Mouse (Mus musculus) cerebellum, adult 9-10 months (tissue): ENCODE data around the gene Sun3.

Experiments
- DNase-seq: peaks from one replicate; pipeline ENCODE4 v3.0.0; 2022

Sun3 gene

DNA sequence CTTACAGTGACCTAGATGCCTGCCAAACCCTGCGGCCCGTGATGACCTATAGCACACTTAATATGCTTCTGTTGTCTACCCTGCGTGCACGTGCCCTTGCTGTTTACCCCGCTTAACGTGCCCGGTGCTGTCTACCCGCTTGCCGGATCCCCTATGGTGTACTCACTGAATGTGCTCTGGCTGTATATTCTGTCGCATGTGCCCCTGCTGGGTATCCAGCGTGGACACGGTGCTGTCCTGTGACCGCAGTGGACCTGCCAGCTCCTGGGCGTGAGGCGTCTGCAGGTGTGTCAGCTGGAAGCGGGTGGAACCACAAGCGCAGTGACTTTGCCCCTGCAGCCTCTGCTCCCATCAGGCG lies at the start of gene Sun3:
Gene Sun3 (minus strand): TSS at position 289 of the 358 bp plus-strand sequence.
- no peak for DNase-seq

DNA sequence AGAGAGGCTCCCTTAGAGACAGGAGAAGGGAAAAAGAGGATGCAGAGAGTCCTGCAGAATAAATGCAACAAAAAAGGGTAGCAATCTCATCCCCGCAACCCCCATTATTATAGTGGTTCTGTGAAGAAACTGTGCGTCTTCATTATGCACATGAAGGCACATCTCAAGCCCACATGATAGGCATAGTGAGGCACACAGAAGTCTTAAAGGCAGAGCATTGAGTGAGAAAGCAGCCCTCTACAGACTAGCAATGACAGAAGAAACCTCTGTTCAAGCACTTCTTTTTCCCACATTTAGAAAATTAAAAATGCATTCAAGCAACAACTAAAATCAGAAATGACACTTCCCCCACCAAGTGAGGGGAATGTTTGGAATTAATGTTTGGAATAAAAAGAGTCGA lies 27.7 kb upstream of the Sun3 start:
- DNase-seq: no peak

- DNase-seq: no peak
Observed at GRCm38 (mm10) chr11:9060484-9060883, 11.7 kb upstream of the Sun3 start.

- DNase-seq: no peak
Observed at GRCm38 (mm10) chr11:9060029-9060428, 11.2 kb upstream of the Sun3 start.

- no peak for DNase-seq
Observed at GRCm38 (mm10) chr11:9057711-9058110, 8.9 kb upstream of the Sun3 start.

DNA sequence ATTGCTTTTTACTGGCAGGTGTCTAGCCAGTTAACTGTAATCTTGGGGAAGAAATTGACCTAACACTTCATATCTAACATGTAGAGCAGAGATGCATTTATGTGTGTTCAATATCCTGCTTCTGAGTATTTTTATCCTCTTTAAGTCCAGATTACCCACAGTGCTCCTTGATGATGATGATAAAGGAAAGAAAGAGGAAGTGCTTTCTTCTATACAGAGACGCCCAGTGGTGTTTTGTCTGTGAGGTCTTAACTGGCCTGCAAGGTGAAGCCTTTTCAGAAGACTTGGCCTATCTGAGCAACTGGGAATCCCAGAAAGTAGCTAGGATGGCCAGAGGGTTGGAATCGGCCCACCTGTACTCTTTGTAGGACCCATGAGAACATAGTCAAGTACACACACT lies 8.1 kb upstream of the Sun3 start:
- no peak for DNase-seq

DNA sequence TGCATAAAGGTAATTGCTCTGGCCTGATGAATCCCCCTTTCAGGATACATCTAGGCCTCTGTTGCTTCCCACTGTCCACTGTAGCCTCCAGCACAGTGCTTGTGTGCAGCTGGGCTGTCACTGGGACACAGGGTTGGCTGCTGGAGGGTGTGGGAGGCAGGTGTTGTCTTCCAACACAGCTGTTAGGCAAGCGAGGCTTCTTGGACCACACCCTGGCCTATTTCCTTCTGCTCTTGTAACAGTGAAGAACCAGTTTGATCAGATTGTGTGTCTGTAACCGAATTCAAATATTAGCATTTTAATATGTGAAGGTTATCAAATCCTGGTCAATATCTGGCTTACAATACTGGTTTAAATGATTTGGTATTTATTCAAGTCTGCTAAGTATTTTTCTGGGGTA lies 3.1 kb upstream of the Sun3 start:
- no peak for DNase-seq

- DNase-seq: no peak
Observed at GRCm38 (mm10) chr11:9050241-9050640, 1.4 kb upstream of the Sun3 start.

GRCm38 (mm10) chr11:9048011-9048702 lies 634 bp downstream of the Sun3 start, which contains the start of gene Gm11992:
Gene Gm11992, plus strand, starts transcription at chr11:9048594.
- DNase-seq: peak; percentile 26

GRCm38 (mm10) chr11:9047044-9047443 lies 1.7 kb downstream of the Sun3 start:
- DNase-seq: no peak

GRCm38 (mm10) chr11:9046546-9046945 lies 2.2 kb downstream of the Sun3 start:
- DNase-seq: no peak

DNA sequence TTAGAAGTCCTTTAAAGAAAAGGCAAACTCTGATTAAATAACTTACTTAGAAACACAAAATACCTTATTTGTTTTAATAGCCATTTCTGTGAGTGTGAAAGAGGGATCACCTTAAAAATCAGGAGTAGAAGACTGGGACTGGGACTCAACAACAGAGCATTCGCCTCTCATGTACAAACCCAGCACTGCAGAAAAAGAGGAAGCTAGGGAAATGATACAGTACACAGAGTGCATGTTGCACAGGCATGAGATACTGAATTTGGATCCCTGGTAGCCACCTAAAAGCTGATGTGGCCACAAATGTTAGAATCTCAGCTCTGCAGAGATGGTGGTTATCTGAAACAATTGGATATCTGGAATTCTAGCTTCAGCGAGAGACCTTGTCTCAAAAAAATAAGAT lies 17.3 kb downstream of the Sun3 start:
- no peak for DNase-seq

DNA sequence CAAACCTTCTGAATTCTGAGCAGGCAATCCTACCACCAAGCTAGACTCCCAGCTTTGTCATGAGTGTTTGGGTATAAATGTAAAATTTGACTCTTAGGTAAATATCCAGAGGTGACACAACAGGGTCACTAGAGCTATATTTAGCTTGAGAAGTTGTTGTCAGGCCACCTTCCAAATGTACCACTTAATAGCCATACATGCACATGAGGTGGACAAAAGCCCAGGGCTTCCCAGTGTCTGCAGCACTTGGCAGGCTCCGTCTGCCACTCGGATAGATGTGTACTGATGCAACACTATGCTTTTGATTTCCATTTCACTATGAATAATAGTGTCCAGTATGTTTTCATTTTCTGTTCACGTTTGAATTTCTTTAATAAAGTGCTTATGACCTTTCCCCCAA lies 23.6 kb downstream of the Sun3 start:
- DNase-seq: no peak

DNA sequence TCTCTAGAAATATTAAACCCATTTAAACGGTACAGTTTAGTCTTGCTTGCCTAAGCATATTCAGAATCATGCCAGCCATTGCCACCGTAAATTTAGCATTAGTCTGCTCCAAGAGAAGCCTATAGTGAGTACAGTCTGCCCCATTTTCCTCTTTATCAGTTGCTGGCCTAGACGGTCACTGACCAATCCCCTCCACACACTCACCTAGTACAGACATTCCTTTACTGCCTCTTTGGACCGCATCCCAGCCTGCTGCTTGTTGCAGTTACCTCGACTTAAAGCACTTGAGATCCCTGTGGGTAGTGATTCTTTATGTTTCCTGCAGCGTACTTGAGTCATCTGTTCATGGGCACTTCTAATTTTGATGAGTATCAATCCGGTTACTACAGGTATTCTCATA lies 24.0 kb downstream of the Sun3 start:
- DNase-seq: no peak

- DNase-seq: no peak
Observed at GRCm38 (mm10) chr11:9020207-9020606, 28.6 kb downstream of the Sun3 start.

DNA sequence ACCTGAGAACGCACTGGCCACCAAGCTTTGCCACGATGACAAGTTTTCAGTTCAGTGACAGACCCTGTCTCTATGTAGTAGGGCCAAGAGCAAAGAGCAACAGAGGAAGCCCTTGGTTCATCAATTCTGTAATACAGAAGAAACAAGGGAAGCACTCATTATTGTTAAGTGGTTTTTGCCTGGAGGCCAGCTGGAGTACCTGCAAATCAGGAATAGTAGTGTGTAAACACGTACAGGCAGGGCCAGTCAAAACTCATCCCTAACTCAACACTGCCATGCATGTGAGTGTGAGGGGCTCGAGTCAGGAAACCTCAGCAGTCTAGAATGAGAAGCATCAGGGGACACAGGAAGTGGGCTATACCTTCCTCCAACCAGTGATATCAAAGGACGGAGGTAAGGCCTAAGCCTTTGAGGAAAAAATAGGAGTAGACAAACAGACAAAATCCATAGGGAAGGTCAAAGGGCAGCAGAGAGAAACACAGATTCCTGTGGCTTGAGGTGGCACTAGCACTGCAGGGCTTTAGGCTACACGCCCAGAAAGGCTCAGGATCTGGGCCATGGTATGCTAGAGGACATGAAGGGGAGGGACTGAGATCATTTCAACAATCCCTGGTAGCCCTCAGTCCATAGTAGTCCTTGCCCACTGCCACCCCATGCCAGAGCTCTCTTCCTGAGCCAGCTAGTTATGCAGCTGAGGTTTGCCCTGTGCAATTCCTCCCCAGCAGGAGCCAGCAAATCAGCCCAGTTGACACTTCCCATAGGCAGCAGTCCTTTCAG lies 30.1 kb downstream of the Sun3 start:
- no peak for DNase-seq

GRCm38 (mm10) chr11:9014740-9015139 lies 34.1 kb downstream of the Sun3 start:
- DNase-seq: no peak

DNA sequence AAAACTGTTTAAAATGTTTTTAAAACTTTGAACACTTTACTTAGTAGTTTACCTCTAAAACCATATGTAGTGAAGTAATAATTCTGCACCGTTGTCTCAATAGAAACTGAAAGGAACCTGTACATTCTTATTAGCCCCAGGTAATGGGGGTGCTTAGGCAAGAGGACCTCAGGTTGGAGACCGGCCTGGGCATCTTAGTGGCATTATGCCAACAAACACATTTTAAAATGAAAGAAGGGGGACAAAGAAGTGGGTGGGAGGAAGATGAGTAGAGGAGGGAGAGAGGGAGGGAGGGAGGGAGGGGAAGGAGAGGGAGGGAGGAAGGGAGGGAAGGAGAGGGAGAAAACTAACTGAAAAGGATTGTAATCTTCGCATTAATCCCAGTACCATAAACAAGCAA lies 37.4 kb downstream of the Sun3 start:
- no peak for DNase-seq

DNA sequence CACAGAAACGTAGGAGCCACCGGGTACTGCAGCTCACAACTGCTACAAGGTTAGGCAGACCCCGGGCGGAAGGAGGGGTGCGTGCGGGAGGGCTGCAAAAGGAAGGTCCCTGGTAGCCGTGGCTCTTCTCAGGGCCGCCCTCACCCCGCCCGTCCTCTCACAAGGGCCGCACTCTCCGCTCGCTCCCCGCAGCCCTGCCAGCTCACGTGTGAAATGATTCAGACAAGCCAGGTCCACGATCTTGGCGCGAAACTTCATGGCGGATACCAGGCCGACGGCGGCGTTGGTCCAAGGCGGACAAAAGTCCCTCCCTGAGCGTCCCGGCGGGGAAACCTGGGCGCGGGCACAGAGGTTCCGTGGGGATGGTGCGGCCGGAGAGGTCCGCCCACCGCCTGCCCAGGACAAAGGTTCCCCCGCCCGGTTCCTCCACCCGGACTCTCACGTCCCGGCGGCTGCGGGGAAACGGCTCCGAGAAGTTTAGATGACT lies 37.9 kb downstream of the Sun3 start, which contains the start of gene Hus1:
Gene Hus1 (minus strand): TSS at position 339 of the 487 bp plus-strand sequence.
- peak; percentile 87 for DNase-seq

DNA sequence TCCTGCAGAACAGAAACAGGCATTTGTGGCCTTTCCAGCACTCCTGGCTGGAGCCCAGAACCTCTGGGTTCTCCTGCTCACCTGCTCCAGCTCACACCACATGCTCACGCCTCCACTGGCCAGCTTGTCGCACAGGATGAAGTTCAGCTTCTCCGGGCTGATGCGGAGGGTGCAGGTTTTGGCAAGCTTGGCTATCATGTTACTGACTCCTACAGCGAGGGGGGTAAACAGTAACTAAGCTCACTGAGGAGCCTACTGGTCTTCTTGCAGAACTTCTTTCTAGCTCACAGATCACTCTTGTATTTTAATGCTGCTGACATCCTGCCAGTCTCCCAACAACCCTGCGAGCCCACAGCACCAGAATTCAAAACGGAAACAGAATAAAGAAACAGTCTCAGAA lies 38.4 kb downstream of the Sun3 start:
- no peak for DNase-seq

DNA sequence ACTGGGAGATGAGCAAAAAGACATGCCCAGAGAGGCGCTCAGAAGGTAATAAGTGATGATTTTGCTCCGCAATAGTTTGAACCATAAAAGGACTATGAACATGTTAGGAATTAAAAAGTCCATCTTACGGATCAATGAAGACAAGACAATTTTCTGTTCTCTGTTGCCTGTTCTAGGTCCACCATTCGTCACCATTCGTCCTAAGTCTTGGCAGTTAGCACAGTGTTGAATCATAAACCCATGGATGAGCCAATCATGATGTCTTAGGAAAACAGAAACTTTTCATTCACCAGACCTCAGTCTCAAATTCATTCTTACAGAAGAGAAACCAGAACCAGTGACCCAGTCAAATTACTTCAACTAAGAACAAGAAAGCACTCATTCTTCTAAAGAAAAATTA lies 40.0 kb downstream of the Sun3 start:
- DNase-seq: no peak

- DNase-seq: no peak
Observed at GRCm38 (mm10) chr11:8988084-8988483, 60.7 kb downstream of the Sun3 start.

GRCm38 (mm10) chr11:8986058-8986457 lies 62.7 kb downstream of the Sun3 start:
- no peak for DNase-seq

DNA sequence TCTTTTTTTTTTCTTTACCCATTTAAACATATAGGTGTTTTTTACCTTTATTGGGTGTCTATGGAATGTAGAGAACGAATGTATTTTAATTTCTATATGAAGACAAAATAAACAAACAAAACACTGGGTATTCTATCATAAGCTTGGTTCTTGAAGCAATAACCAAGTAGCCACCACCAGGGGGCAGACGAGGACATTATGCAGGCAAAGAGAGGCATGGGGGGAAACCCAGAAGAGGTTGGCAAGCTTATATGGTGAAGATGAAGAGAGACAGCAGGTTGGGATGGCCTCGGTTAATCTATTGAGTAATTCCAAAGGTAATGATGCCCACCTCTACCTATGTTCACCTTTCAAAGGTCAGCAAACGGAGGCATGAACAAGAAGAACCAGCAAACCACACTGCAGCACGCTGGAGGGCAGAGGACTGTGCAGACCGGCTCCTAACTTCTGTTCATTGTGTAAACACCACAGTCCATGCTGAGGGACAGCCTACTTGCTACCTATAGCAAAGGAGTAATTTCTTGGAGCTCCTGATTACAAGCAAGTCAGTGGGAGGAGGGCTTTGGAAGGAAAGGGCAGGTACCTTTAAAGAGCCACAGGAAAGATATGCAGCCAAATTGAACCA lies 65.4 kb downstream of the Sun3 start:
- DNase-seq: peak; percentile 64
